ENCODE assay signal across 12 mouse cellular contexts in genomic region chr13:13481875-13482674, GRCm38 (mm10). TPM values are rescaled to one million over a fixed set of nuclear protein-coding genes. Genes with fewer than 3 reads are reported as not detected.
DNase-seq lines count a peak whose midpoint lies in the region; ATAC-seq and TF ChIP-seq lines count a peak whose summit lies in the region.
"Had no signal": no experiment of that assay in that cellular context is flagged by ENCODE, and none has a peak within 500 bp of the region (broad histone marks: within the 10 kb centered on the region; RNA-seq: fewer than 3 reads in every experiment).

No protein-coding gene starts in this region.

- H3K9ac ChIP-seq in hindbrain, embryonic 11.5 days (ENCODE audit: low read depth, low read length): no peak overlapping the region
- H3K9ac ChIP-seq in midbrain, postnatal 0 days (replicated peaks; ENCODE audit: low read length, poor library complexity, severe bottlenecking): no peak overlapping the region
- H3K9ac ChIP-seq: lung, embryonic 14.5 days had no signal

- no peaks in the 10 kb centered on the region for H3K9me3 ChIP-seq in hindbrain, embryonic 11.5 days (ENCODE audit: control insufficient read depth, low read length)
- H3K9me3 ChIP-seq in midbrain, postnatal 0 days (ENCODE audit: low read length): no peaks in the 10 kb centered on the region

- H3K4me3 ChIP-seq in hindbrain, embryonic 11.5 days (ENCODE audit: low read depth, low read length): no peak overlapping the region
- H3K4me3 ChIP-seq in midbrain, postnatal 0 days (ENCODE audit: low read depth, low read length): no peak overlapping the region
- H3K4me3 ChIP-seq in layer of hippocampus, adult 2 months: no peak overlapping the region
- H3K4me3 ChIP-seq: myocyte had no signal

- H3K4me1 ChIP-seq in hindbrain, embryonic 11.5 days (replicated peaks; ENCODE audit: control insufficient read depth, insufficient read depth, low read length): peaks cover 2% of the 10 kb centered on the region; the same call in 1 of the 2 replicates
- no peaks in the 10 kb centered on the region for H3K4me1 ChIP-seq in midbrain, postnatal 0 days (ENCODE audit: insufficient read depth, low read length)

- H3K27ac ChIP-seq in hindbrain, embryonic 11.5 days (ENCODE audit: low read depth, low read length): peak overlapping the region; percentile 78
- no peak overlapping the region for H3K27ac ChIP-seq in midbrain, postnatal 0 days (ENCODE audit: low read depth, low read length)
- H3K27ac ChIP-seq in layer of hippocampus, adult 2 months: no peak overlapping the region

- no peak for DNase-seq in frontal cortex, postnatal 10 days (ENCODE audit: low spot score in 2 of 2)
- DNase-seq in brain, adult 2 months (ENCODE audit: low read depth, low spot score): peak; percentile 82
- DNase-seq in hindbrain, embryonic 11.5 days (ENCODE audit: low spot score): peak; percentile 47
- DNase-seq in midbrain, postnatal 0 days (ENCODE audit: low spot score): peak; percentile 71
- DNase-seq in right cerebral cortex, adult 2 months (ENCODE audit: low spot score in 2 of 2): no peak
- no peak for DNase-seq in urinary bladder, postnatal 25 days (ENCODE audit: low spot score)
- no peak for DNase-seq in layer of hippocampus, adult 2 months (ENCODE audit: low spot score in 2 of 2)
- DNase-seq: lung, embryonic 14.5 days; thymus, postnatal 14 days had no signal

- no peak for TF ChIP-seq CTCF in midbrain, postnatal 0 days (IDR thresholded peaks at IDR 0.05)
- TF ChIP-seq CTCF in layer of hippocampus, adult 2 months (conservative IDR thresholded peaks at IDR 0.05): no peak

- 69% methylated on average over 16 of the region's 16 CpGs for WGBS in hindbrain, embryonic 11.5 days
- 77% methylated on average over 16 of the region's 16 CpGs for WGBS in midbrain, postnatal 0 days

- H3K27me3 ChIP-seq in hindbrain, embryonic 11.5 days (ENCODE audit: control insufficient read depth, insufficient read depth, low read length): no peaks in the 10 kb centered on the region
- H3K27me3 ChIP-seq in midbrain, postnatal 0 days (ENCODE audit: insufficient read depth, low read length): no peaks in the 10 kb centered on the region
- H3K27me3 ChIP-seq: CH12.LX had no signal

- no peak overlapping the region for H3K4me2 ChIP-seq in hindbrain, embryonic 11.5 days (replicated peaks; ENCODE audit: low read depth, low read length)
- H3K4me2 ChIP-seq in midbrain, postnatal 0 days (ENCODE audit: low read depth, low read length, poor library complexity, severe bottlenecking): no peak overlapping the region
- H3K4me2 ChIP-seq: lung, embryonic 14.5 days had no signal

- peak; percentile 48; the same call in 1 of the 2 replicates for ATAC-seq in frontal cortex, adult (ENCODE audit: low TSS enrichment)
- ATAC-seq in hindbrain, embryonic 11.5 days (ENCODE audit: low FRiP score): peak; percentile 71
- ATAC-seq in midbrain, postnatal 0 days (ENCODE audit: low FRiP score): peak; percentile 41; the same call in 1 of the 2 replicates

- H3K36me3 ChIP-seq in hindbrain, embryonic 11.5 days (ENCODE audit: control insufficient read depth, insufficient read depth, low read length): no peaks in the 10 kb centered on the region
- no peaks in the 10 kb centered on the region for H3K36me3 ChIP-seq in midbrain, postnatal 0 days (ENCODE audit: insufficient read depth, low read length)

RNA-seq across cellular contexts. Expression of gene Nid1, which starts 44.7 kb away (rescaled TPM):
- polyA plus RNA-seq in hindbrain, embryonic 11.5 days (2014; fragmentation: Nextera tagmentation; extraction: Ambion mirVana): 44.2 and 44.8 TPM in 2 replicates
- total RNA-seq in midbrain, postnatal 0 days (2014; rRNA removed): 63.0 and 70.6 TPM in 2 replicates
- polyA plus RNA-seq in midbrain, postnatal 0 days (2015; fragmentation: Nextera tagmentation; extraction: Ambion mirVana): 27.3 and 31.2 TPM in 2 replicates
- 1 to 10 TPM; 4.3 to 6.2 TPM for total RNA-seq in layer of hippocampus, adult 2 months (2021)

Comparison
In these comparisons a context has a peak if more than half of its experiments do, and no peak if none do; other contexts are left out.
1. DNase-seq: peak in brain, adult 2 months (single experiment), hindbrain, embryonic 11.5 days (single experiment) and midbrain, postnatal 0 days (single experiment); none in frontal cortex, postnatal 10 days (0 of 2), right cerebral cortex, adult 2 months (0 of 2), urinary bladder, postnatal 25 days (single experiment) and layer of hippocampus, adult 2 months (0 of 2).
2. Peak in every context shown above with its lines, with median percentiles within 50 percentile points of each other: ATAC-seq.